Mouse (Mus musculus): Measurements from ENCODE around the gene Krtap5-4. TPM values are rescaled to one million over a fixed set of nuclear protein-coding genes. Genes with fewer than 3 reads are reported as not detected.

The Krtap5-4 gene
- polyA plus RNA-seq, 1 experiment from 2014 or later: 0.19 TPM

- H3K9ac ChIP-seq (ENCODE audit: low read length): no peak overlapping the region
- H3K36me3 ChIP-seq (ENCODE audit: control insufficient read depth, insufficient read depth, low read length): no peaks in the 10 kb centered on the region
- no peaks in the 10 kb centered on the region for H3K9me3 ChIP-seq (ENCODE audit: control insufficient read depth, low read length)
- WGBS: 70% methylated on average over 5 of the region's 5 CpGs
- H3K4me2 ChIP-seq (ENCODE audit: low read length): no peak overlapping the region
- no peaks in the 10 kb centered on the region for H3K27me3 ChIP-seq (ENCODE audit: control insufficient read depth, insufficient read depth, low read length)
- no peak overlapping the region for H3K4me3 ChIP-seq (ENCODE audit: control insufficient read depth in 1 of 2, insufficient read depth in 1 of 2, low read depth in 1 of 2, low read length in 2 of 2)
- peaks cover 10 to 13% of the 10 kb centered on the region in 2 experiments; a peak in 3 of 4 replicates for H3K4me1 ChIP-seq (ENCODE audit: control insufficient read depth in 2 of 2, insufficient read depth in 2 of 2, low read length in 2 of 2)
- no peak overlapping the region for H3K27ac ChIP-seq (replicated peaks in 1 of 2; ENCODE audit: control insufficient read depth in 1 of 2, insufficient read depth in 1 of 2, low read depth in 2 of 2, low read length in 2 of 2)
- no peak for ATAC-seq (ENCODE audit: insufficient number of reproducible peaks, insufficient read depth, low FRiP score, low read depth)
These were observed 48.2 kb downstream of the Krtap5-4 start for GRCm38 (mm10) chr7:142351569-142351968.

- WGBS: 59% methylated on average over 5 of the region's 5 CpGs
- no peaks in the 10 kb centered on the region for H3K9me3 ChIP-seq (ENCODE audit: control insufficient read depth, low read length)
- H3K27ac ChIP-seq (replicated peaks in 1 of 2; ENCODE audit: control insufficient read depth in 1 of 2, insufficient read depth in 1 of 2, low read depth in 2 of 2, low read length in 2 of 2): no peak overlapping the region
- no peaks in the 10 kb centered on the region for H3K36me3 ChIP-seq (ENCODE audit: control insufficient read depth, insufficient read depth, low read length)
- H3K4me3 ChIP-seq (ENCODE audit: control insufficient read depth in 1 of 2, insufficient read depth in 1 of 2, low read depth in 1 of 2, low read length in 2 of 2): no peak overlapping the region
- ATAC-seq (ENCODE audit: insufficient number of reproducible peaks, insufficient read depth, low FRiP score, low read depth): no peak
- no peaks in the 10 kb centered on the region for H3K27me3 ChIP-seq (ENCODE audit: control insufficient read depth, insufficient read depth, low read length)
- H3K4me2 ChIP-seq (ENCODE audit: low read length): no peak overlapping the region
- H3K9ac ChIP-seq (ENCODE audit: low read length): no peak overlapping the region
- peaks cover 10 to 13% of the 10 kb centered on the region in 2 experiments; a peak in 3 of 4 replicates for H3K4me1 ChIP-seq (ENCODE audit: control insufficient read depth in 2 of 2, insufficient read depth in 2 of 2, low read length in 2 of 2)
These were observed 50.5 kb downstream of the Krtap5-4 start for GRCm38 (mm10) chr7:142353854-142354253.

Other genes starting within 250 kb of the Krtap5-4 start
- 46.8 and 48.9 TPM in 2 replicates for gene Mob2, start 242.5 kb upstream of the Krtap5-4 start, polyA plus RNA-seq (2014; fragmentation: Nextera tagmentation; extraction: Ambion mirVana)
- 13.3 and 16.7 TPM in 2 replicates for gene Dusp8, start 207.7 kb upstream of the Krtap5-4 start, polyA plus RNA-seq (2014; fragmentation: Nextera tagmentation; extraction: Ambion mirVana)
- gene Gm45618, start 182.8 kb upstream of the Krtap5-4 start, polyA plus RNA-seq (2014; fragmentation: Nextera tagmentation; extraction: Ambion mirVana): not detected in 2 replicates
- not detected in 2 replicates for gene Gm39115, start 167.5 kb upstream of the Krtap5-4 start, polyA plus RNA-seq (2014; fragmentation: Nextera tagmentation; extraction: Ambion mirVana)
- not detected in 2 replicates for gene Gm45337, start 158.9 kb upstream of the Krtap5-4 start, polyA plus RNA-seq (2014; fragmentation: Nextera tagmentation; extraction: Ambion mirVana)
- gene Gm29735, start 146.4 kb upstream of the Krtap5-4 start, polyA plus RNA-seq (2014; fragmentation: Nextera tagmentation; extraction: Ambion mirVana): not detected in 2 replicates
- gene Gm4553, start 137.8 kb upstream of the Krtap5-4 start, polyA plus RNA-seq (2014; fragmentation: Nextera tagmentation; extraction: Ambion mirVana): not detected in 2 replicates
- gene Krtap5-2, start 127.5 kb upstream of the Krtap5-4 start, polyA plus RNA-seq (2014; fragmentation: Nextera tagmentation; extraction: Ambion mirVana): not detected in 2 replicates
- not detected in 2 replicates for gene Gm10153, start 113.2 kb upstream of the Krtap5-4 start, polyA plus RNA-seq (2014; fragmentation: Nextera tagmentation; extraction: Ambion mirVana)
- gene Krtap5-3, start 102.2 kb upstream of the Krtap5-4 start, polyA plus RNA-seq (2014; fragmentation: Nextera tagmentation; extraction: Ambion mirVana): not detected in 2 replicates
- not detected in 2 replicates for gene Gm7579, start 91.7 kb upstream of the Krtap5-4 start, polyA plus RNA-seq (2014; fragmentation: Nextera tagmentation; extraction: Ambion mirVana)
- gene Krtap5-5, start 73.6 kb upstream of the Krtap5-4 start, polyA plus RNA-seq (2014; fragmentation: Nextera tagmentation; extraction: Ambion mirVana): not detected in 2 replicates
- not detected in 2 replicates for gene Gm40460, start 62.5 kb upstream of the Krtap5-4 start, polyA plus RNA-seq (2014; fragmentation: Nextera tagmentation; extraction: Ambion mirVana)
- not detected in 2 replicates for gene Gm2431, start 45.2 kb upstream of the Krtap5-4 start, polyA plus RNA-seq (2014; fragmentation: Nextera tagmentation; extraction: Ambion mirVana)
- gene Gm4559, start 29.2 kb upstream of the Krtap5-4 start, polyA plus RNA-seq (2014; fragmentation: Nextera tagmentation; extraction: Ambion mirVana): not detected in 2 replicates
- not detected in 2 replicates for gene Krtap5-1, start 6.4 kb upstream of the Krtap5-4 start, polyA plus RNA-seq (2014; fragmentation: Nextera tagmentation; extraction: Ambion mirVana)
- 4.2 and 7.5 TPM in 2 replicates for gene Ifitm10, start 70.2 kb downstream of the Krtap5-4 start, polyA plus RNA-seq (2014; fragmentation: Nextera tagmentation; extraction: Ambion mirVana)
- not detected in 2 replicates for gene Gm49369, start 79.1 kb downstream of the Krtap5-4 start, polyA plus RNA-seq (2014; fragmentation: Nextera tagmentation; extraction: Ambion mirVana)
- 516 and 537 TPM in 2 replicates for gene Ctsd, start 84.5 kb downstream of the Krtap5-4 start, polyA plus RNA-seq (2014; fragmentation: Nextera tagmentation; extraction: Ambion mirVana)
- gene Syt8, start 131.3 kb downstream of the Krtap5-4 start, polyA plus RNA-seq (2014; fragmentation: Nextera tagmentation; extraction: Ambion mirVana): not detected in 2 replicates
- 24.1 and 31.7 TPM in 2 replicates for gene Tnni2, start 138.3 kb downstream of the Krtap5-4 start, polyA plus RNA-seq (2014; fragmentation: Nextera tagmentation; extraction: Ambion mirVana)
- gene Lsp1, start 157.3 kb downstream of the Krtap5-4 start, polyA plus RNA-seq (2014; fragmentation: Nextera tagmentation; extraction: Ambion mirVana): 48.6 and 49.3 TPM in 2 replicates
- 3.9 and 5.8 TPM in 2 replicates for gene Tnnt3, start 195.3 kb downstream of the Krtap5-4 start, polyA plus RNA-seq (2014; fragmentation: Nextera tagmentation; extraction: Ambion mirVana)
- gene Mrpl23, start 229.1 kb downstream of the Krtap5-4 start, polyA plus RNA-seq (2014; fragmentation: Nextera tagmentation; extraction: Ambion mirVana): 23.5 and 23.8 TPM in 2 replicates

Data from heart, embryonic 14.5 days (tissue).